Mouse (Mus musculus) cerebellum, adult 18-20 months (tissue): Measurements from ENCODE around the gene Syde2.

Source experiments
- DNase-seq, 2 experiments: peaks; one replicate each; pipeline ENCODE4 v3.0.0; 2021

Syde2 gene

GRCm38 (mm10) chr3:146059356-146059926 lies 71.8 kb downstream of the Syde2 start:
- DNase-seq: no peak

DNA sequence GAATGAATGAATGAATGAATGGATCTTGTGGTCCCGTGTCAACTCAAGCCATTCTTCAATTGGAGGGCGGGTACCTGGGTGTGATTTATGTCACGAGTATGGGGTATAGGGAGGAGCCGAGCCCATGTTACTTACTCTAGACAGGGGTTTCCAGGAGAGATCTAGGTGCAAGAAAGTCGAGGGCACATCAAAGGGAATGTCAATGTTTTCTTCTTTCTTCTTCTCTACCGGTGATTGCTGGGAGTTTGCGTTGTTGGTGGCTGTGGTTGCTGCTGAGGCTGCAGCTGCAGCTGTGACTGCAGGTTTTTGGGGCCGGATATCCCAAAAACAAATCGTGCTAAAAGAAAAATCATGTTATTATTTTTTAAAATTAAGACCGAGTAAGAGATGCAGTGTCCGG lies 75.5 kb downstream of the Syde2 start:
- no peak for DNase-seq

GRCm38 (mm10) chr3:146069276-146069675 lies 81.6 kb downstream of the Syde2 start:
- DNase-seq: no peak
